Mouse (Mus musculus): ENCODE measurements around the gene Mmp9. TPM values are rescaled to one million over a fixed set of nuclear protein-coding genes. Genes with fewer than 3 reads are reported as not detected.

The Mmp9 gene
- total RNA-seq, 1 experiment from 2014 or later, result 15.3 TPM

GRCm38 (mm10) chr2:164966381-164966780, 25.8 kb downstream of the Mmp9 start:
- ATAC-seq (replicated peaks in 1 of 2; ENCODE audit: insufficient read depth in 1 of 2, low FRiP score in 2 of 2, low TSS enrichment in 1 of 2, low read depth in 1 of 2, poor library complexity in 2 of 2, severe bottlenecking in 2 of 2), result no peak

- ATAC-seq (replicated peaks in 1 of 2; ENCODE audit: insufficient read depth in 1 of 2, low FRiP score in 2 of 2, low TSS enrichment in 1 of 2, low read depth in 1 of 2, poor library complexity in 2 of 2, severe bottlenecking in 2 of 2), result no peak
Measured at GRCm38 (mm10) chr2:164967193-164967592, 26.6 kb downstream of the Mmp9 start.

- no peak for ATAC-seq (replicated peaks in 1 of 2; ENCODE audit: insufficient read depth in 1 of 2, low FRiP score in 2 of 2, low TSS enrichment in 1 of 2, low read depth in 1 of 2, poor library complexity in 2 of 2, severe bottlenecking in 2 of 2)
Measured at GRCm38 (mm10) chr2:164967761-164968440, 27.3 kb downstream of the Mmp9 start.

- ATAC-seq (replicated peaks in 1 of 2; ENCODE audit: insufficient read depth in 1 of 2, low FRiP score in 2 of 2, low TSS enrichment in 1 of 2, low read depth in 1 of 2, poor library complexity in 2 of 2, severe bottlenecking in 2 of 2), result peak; percentile 46 to 69; a peak in 2 of 4 replicates
Measured at GRCm38 (mm10) chr2:164968451-164968851, 27.9 kb downstream of the Mmp9 start.

- ATAC-seq (replicated peaks in 1 of 2; ENCODE audit: insufficient read depth in 1 of 2, low FRiP score in 2 of 2, low TSS enrichment in 1 of 2, low read depth in 1 of 2, poor library complexity in 2 of 2, severe bottlenecking in 2 of 2), result no peak
Measured at GRCm38 (mm10) chr2:164969348-164969781, 28.8 kb downstream of the Mmp9 start.

- no peak for ATAC-seq (replicated peaks in 1 of 2; ENCODE audit: insufficient read depth in 1 of 2, low FRiP score in 2 of 2, low TSS enrichment in 1 of 2, low read depth in 1 of 2, poor library complexity in 2 of 2, severe bottlenecking in 2 of 2)
Measured at GRCm38 (mm10) chr2:164970631-164971196, 30.1 kb downstream of the Mmp9 start.

GRCm38 (mm10) chr2:164972646-164973045, 32.1 kb downstream of the Mmp9 start:
- ATAC-seq (replicated peaks in 1 of 2; ENCODE audit: insufficient read depth in 1 of 2, low FRiP score in 2 of 2, low TSS enrichment in 1 of 2, low read depth in 1 of 2, poor library complexity in 2 of 2, severe bottlenecking in 2 of 2), result no peak

GRCm38 (mm10) chr2:164975611-164976010, 35.0 kb downstream of the Mmp9 start:
- no peak for ATAC-seq (replicated peaks in 1 of 2; ENCODE audit: insufficient read depth in 1 of 2, low FRiP score in 2 of 2, low TSS enrichment in 1 of 2, low read depth in 1 of 2, poor library complexity in 2 of 2, severe bottlenecking in 2 of 2)

- peak; percentile 22 to 48; a peak in 3 of 4 replicates for ATAC-seq (replicated peaks in 1 of 2; ENCODE audit: insufficient read depth in 1 of 2, low FRiP score in 2 of 2, low TSS enrichment in 1 of 2, low read depth in 1 of 2, poor library complexity in 2 of 2, severe bottlenecking in 2 of 2)
Measured at GRCm38 (mm10) chr2:164979749-164980148, 39.2 kb downstream of the Mmp9 start.

GRCm38 (mm10) chr2:164985962-164986361, 45.4 kb downstream of the Mmp9 start:
- no peak for ATAC-seq (replicated peaks in 1 of 2; ENCODE audit: insufficient read depth in 1 of 2, low FRiP score in 2 of 2, low TSS enrichment in 1 of 2, low read depth in 1 of 2, poor library complexity in 2 of 2, severe bottlenecking in 2 of 2)

- no peak for ATAC-seq (replicated peaks in 1 of 2; ENCODE audit: insufficient read depth in 1 of 2, low FRiP score in 2 of 2, low TSS enrichment in 1 of 2, low read depth in 1 of 2, poor library complexity in 2 of 2, severe bottlenecking in 2 of 2)
Measured at GRCm38 (mm10) chr2:164986371-164987027, 45.9 kb downstream of the Mmp9 start.

GRCm38 (mm10) chr2:164988777-164989176, 48.2 kb downstream of the Mmp9 start:
- ATAC-seq (replicated peaks in 1 of 2; ENCODE audit: insufficient read depth in 1 of 2, low FRiP score in 2 of 2, low TSS enrichment in 1 of 2, low read depth in 1 of 2, poor library complexity in 2 of 2, severe bottlenecking in 2 of 2), result no peak

- no peak for ATAC-seq (replicated peaks in 1 of 2; ENCODE audit: insufficient read depth in 1 of 2, low FRiP score in 2 of 2, low TSS enrichment in 1 of 2, low read depth in 1 of 2, poor library complexity in 2 of 2, severe bottlenecking in 2 of 2)
Measured at GRCm38 (mm10) chr2:164991111-164991510, 50.5 kb downstream of the Mmp9 start.

- ATAC-seq (replicated peaks in 1 of 2; ENCODE audit: insufficient read depth in 1 of 2, low FRiP score in 2 of 2, low TSS enrichment in 1 of 2, low read depth in 1 of 2, poor library complexity in 2 of 2, severe bottlenecking in 2 of 2), result no peak
Measured at GRCm38 (mm10) chr2:164991808-164992207, 51.2 kb downstream of the Mmp9 start.

- no peak for ATAC-seq (replicated peaks in 1 of 2; ENCODE audit: insufficient read depth in 1 of 2, low FRiP score in 2 of 2, low TSS enrichment in 1 of 2, low read depth in 1 of 2, poor library complexity in 2 of 2, severe bottlenecking in 2 of 2)
Measured at GRCm38 (mm10) chr2:164994156-164994555, 53.6 kb downstream of the Mmp9 start.

GRCm38 (mm10) chr2:164994659-164995428, 54.3 kb downstream of the Mmp9 start:
- no peak for ATAC-seq (replicated peaks in 1 of 2; ENCODE audit: insufficient read depth in 1 of 2, low FRiP score in 2 of 2, low TSS enrichment in 1 of 2, low read depth in 1 of 2, poor library complexity in 2 of 2, severe bottlenecking in 2 of 2)

GRCm38 (mm10) chr2:164995976-164996375, 55.4 kb downstream of the Mmp9 start:
- ATAC-seq (replicated peaks in 1 of 2; ENCODE audit: insufficient read depth in 1 of 2, low FRiP score in 2 of 2, low TSS enrichment in 1 of 2, low read depth in 1 of 2, poor library complexity in 2 of 2, severe bottlenecking in 2 of 2), result no peak

All from hematopoietic stem cell, adult 5-6 weeks (primary cell).